Mouse (Mus musculus): ENCODE measurements at regions not wholly inside any gene's neighbourhood (a gene's known extent, or its start where the extent isn't known, plus 50 kb on each side); places are given as distances from the start of the nearest gene placed in this dataset.

DNA sequence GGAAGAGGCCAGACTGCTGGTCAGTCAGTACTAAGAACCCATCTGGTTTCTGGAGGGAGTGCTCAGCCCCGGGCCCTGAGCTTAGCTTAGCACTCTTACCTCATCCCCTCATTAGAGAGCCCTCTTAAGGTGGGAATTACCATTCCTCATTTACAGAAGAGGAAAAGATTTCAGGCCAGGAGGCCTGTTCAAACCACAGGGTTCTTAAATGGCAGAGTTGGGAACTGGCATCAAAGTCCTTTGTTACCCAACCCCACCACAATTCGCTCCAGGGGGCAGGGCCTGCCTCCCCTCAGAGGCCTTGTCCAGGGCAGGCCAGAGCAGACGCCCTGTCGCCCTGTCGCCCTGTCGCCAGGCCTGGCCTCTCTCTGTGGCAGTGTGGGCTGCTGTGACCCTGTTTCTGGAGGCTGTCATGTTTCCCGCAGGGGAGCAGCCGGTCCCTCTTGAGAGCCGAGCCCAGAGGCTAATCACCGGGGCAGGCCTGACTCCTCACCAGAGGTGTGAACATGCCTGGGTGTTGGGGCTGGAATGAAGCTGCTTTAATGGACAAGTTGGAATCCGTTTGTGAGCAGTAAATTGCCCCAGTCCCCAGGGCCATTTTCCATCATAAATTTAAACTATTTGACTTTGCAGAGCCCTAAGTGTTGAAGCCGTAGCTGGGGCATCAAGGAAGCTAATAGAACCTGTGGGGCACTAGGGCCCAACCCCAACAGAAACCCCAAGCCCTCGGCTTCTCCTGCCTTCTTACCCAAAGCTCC is 116.9 kb upstream of the Haao start:
- no peak for DNase-seq (ENCODE audit: low spot score in 2 of 2)

DNA sequence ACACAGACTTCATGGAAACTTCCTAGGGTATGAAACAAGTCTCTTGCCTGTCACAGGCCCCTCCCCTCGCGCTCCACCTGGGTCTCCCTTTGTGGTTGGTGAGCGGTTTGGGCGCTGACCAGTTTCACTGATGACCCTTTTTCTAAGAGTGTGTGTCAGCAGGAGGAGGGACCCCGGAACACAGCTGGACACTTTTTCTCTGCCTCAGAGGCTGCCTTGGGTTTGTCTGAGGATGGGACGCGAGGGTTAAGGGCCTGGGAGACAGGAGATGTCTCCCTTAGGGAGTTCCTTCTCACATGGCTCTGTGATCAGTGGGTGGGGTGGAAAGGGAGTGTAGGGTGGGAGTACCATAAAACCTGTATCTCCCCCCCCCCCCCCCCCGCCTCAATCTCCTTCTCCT is 115.8 kb upstream of the Haao start:
- no peak for DNase-seq (ENCODE audit: low spot score in 2 of 2)

DNA sequence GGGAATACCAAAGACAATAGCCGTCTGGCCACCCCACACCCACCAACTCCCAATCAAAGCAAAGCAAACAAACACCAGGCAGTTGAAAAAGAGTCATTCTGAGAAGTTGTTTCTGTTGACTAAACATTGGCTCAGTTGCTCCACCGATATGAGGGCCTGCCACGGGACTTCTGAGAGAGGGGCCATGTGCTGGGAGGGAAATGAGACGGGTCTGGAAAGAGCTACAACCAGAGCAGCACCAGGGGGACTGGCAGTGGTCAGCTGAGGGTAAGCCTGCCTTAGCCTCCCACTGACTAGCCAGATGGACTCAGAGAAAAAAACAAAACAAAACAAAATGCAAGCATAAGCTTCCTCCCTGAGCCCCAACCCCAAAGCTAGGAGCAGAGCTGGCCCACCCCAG is 115.1 kb upstream of the Haao start:
- no peak for DNase-seq (ENCODE audit: low spot score in 2 of 2)

DNA sequence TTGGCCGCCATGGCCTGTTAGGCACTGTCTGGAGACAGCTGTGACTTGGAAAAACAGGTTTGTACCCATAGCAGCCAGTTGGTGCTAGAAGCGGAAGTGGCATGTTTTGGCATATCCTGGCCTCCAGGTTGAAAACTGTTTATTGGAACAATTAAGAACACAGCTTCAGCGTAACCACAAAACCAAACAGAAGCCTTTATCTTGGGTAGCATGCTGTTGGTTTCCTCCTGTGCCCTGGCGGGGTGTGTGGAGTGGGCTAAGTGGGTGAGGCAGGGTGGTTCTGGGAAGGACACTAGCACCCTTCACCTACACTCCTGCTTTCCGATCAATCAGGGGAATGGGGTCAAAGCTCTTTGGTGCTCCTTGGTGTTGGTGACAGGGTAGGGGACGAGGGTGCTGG is 114.4 kb upstream of the Haao start:
- no peak for DNase-seq (ENCODE audit: low spot score in 2 of 2)

DNA sequence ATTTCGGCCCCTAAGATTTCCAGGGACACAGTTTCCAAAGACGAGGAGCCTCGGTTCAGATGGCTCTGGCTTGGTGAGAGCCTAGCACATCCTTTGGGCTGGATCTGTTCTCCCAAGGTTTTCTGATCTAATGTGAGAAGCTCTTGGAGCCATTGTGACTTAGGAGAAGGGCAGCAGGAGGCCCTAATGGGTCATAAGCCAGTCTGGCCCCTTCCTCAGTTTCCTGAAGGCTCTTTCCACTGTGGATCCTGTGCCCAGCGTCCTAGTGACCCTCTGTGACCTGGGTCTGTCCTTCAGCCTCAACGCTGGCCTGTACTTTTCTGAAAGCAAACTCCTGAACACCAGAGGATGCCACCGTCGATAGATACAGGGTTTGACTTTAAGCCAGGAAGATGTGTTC is 113.1 kb upstream of the Haao start:
- no peak for DNase-seq (ENCODE audit: low spot score in 2 of 2)

DNA sequence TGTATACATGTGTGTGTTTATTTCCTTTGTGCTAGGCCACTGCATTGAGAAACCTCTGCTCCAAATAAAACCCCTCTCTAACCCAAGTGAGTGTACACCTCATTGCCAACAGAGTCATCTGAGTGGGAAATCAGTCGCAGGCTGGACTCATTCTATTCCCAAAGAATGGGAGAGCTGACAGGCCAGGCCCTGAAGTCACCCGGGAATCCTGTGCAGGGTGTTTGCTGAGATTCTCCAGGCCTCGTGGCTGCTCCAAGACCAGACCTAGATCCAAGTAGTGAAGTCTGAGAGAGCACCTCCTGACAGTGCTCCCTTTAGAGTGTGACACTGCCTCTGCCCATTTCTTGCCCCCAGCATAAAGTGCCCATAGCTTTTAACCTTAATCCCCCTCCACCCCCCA is 112.4 kb upstream of the Haao start:
- DNase-seq (ENCODE audit: low spot score in 2 of 2) = no peak

DNA sequence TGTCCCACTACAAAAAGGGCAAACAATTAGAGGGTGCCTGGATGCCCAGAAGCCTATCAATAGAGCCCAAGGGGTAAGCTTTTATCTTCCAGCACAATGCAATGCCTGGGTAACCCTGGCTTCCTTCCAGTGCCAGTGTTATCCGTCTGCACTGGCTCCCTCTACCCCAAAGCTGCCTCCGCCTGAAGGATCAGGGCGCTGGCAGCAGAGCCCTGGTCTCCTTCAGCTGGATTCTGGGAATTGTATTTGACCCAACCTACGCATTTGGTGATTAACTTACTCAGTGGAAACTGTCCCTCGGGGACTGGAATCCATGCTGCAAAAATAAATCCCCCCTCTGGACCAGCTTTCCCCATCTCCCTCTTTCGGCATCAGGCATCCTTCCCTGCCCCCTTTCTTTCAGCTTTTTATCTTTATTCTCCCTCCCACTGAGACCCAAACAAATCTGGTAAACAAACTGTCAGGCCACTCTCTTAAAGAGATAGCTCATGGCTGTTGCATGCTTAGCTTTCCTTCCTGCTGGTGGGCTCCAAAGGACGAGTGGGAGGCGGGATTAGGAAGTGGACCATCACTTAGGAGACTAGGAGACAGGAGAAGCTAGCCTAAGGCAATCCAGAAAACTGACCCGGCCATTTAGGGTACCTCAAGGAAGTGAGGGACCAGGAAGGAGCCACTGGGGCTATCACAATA is 111.5 kb upstream of the Haao start:
- DNase-seq (ENCODE audit: low spot score in 2 of 2) = no peak

DNA sequence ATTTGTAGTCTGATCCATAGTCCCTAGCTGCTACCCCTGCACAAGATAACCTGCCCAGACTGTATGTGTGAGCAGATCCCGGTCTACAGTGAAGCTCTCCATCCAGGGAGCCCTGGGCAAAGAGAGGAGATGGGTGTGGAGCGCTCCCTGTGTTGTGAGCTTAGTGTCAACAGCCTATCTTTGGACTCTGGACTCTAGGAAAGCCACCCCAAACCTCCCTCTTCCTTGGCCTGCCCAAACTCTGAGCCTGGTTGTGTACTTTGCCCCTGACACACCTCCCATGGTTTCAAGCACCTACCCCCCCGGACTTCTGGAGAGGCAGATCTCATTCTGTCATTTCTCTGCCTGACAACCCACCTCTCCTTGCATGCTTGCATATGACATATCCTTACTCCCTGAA is 110.9 kb upstream of the Haao start:
- DNase-seq (ENCODE audit: low spot score in 2 of 2) = no peak

DNA sequence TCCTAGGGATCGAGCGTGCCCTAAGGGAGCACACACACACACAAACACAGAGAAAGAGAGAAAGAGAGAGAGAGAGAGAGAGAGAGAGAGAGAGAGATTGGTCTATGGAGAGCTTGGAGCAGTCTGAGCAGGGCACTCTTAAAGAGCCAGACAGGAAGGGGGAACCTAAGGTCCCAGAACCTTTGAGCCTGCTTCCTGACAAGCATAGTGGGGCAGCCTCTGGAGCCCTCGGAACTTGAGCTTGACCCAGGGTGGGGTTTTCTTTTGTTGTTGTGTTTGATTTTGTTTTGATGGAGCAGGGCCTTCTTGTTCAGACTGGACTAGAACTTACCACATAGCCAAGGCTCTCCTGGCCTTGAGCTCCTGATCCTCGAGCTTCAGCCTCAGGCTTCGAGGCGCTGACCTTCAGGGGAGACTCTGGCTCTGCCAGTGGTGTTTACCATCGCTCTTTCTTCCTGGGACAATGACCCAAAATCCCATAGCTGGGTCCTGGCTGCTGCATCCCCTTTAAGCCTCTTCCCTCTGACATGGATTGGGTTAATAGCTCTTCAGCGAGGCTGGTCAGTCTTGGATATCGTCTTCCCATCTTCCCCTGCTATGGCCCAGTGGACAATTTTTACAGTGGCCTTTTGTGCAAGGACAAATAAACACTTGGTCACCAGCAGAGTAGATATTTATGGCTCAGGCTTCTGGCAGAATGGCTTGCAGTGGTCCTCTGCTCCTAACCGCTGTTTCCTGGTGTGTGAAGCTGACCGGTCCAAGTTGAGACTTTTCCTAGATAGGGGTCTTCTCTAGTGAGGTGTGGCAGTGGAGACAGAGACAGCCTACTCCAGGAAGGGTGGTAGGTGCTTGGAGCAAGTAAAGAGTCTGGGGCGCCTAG is 110.1 kb upstream of the Haao start:
- no peak for DNase-seq (ENCODE audit: low spot score in 2 of 2)

DNA sequence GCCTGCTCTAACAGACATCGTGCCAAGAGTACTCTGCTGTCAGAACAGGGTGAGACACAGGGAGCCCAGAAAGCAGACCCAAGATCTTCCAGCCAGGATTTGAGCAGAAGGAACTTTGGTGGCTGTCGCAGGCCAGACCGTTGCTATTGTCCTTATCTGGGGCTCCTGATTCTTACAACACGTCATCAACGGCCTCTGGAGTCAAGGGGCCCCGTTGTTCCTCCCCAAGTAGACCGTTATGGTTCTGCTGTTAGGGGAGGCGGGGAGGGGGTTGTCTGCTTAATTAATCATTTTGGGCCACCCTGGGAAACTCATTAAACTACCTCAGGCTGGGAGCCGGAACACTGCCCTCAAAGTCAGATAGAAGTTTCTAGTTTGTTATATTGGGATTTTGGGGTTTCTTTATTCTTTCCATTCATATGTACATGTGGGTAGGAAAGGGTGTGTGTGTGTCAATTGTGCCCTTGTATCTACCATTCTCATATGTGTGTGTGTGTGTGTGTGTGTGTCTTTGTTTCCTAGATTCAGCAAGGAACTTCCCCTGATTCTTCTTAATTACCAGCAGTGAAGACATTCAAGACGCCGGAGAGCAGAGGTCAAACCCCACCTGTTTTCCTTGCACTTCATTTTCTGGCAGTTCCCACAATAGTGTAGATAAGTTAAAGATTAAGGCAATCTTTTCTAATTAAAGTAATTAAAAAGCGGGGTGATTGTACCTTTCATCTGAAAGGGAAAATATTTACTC is 109.2 kb upstream of the Haao start:
- DNase-seq (ENCODE audit: low spot score in 2 of 2) = no peak

DNA sequence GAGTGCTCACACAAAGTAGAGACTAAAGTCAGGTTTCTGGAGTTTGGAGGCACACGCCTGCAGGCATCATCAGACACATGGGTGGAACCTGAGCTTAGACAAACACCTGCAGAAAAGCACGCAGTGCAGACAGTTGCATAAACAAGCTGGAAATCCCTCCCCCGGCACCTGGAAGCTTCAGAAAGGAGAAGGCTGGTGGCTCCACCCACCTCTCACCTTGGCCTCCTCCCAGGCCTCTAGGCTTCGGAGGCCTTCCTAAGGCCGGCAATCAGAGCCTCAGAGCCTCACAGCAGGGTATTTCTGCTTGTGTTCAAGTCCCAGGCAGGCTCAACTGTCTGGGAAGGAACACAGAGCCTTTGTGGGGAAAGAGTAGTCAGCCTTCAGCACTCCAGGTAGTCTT is 108.2 kb upstream of the Haao start:
- DNase-seq (ENCODE audit: low spot score in 2 of 2) = no peak

DNA sequence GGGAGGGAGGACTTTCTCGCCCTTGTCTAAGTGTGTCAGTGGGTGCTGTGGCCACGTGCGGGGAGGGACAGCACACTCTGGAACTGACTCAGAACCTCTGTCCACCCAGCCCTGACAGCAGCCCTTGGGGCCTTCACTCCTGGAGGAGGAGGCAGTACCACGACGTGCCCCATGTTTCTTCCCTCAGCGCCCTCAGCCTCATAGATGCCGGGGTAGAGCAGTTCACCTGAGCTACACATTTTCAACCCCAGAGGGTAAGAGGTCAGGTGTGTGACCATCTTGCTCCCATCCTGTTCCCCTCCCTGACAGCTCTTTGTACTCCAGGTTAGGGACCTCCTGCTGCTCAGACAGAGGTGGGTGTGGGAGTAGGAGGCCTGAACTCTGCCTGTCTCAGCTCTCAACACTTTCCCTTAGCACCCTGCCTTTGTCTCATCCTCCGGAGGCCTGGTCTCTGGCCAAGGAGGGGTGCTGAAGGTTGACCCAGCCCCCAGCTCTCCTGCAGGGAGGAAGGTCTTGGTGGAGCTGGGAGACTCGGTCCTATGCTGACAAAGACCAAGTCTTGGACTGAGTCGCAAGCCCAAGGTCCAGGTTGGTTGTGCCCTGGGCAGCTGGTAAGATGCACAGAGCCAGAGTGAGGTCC is 107.4 kb upstream of the Haao start:
- DNase-seq (ENCODE audit: low spot score in 2 of 2) = no peak

DNA sequence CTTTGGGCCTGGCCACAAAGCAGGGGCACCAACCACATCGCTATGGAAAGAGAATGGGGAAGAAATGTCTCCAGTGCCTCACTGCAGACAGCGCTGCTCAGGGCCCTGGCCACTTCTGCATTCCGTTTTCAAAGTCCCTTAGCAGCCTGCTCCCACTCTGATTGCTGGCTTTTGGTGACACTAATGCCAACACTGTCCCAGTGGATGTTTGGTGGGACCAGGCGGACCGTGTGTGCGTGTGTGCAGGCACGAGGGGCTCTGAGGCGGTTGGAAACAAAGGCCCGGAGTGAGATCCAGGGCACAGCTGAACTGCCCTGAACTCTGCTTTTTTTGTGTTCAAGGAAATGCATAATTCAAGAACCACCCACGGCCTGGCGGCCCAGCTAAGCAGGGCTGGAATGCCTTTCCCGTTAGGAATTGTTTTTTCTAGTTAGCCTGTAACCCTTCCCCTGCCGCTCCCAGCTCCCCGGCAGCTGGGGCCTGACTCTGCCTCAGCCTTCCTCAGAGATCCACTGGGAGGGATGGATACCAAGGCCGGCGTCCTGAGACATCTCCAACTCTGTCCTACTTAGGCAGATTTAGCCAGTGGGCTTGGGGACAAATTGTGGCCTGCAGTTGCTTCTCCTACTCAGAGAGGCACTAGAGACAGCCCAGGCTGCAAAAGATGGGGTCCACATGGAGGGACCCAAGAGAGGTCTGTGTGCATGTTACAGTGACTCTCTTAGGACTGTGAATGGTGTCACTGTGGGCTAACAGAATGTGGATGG is 106.7 kb upstream of the Haao start:
- no peak for DNase-seq (ENCODE audit: low spot score in 2 of 2)

DNA sequence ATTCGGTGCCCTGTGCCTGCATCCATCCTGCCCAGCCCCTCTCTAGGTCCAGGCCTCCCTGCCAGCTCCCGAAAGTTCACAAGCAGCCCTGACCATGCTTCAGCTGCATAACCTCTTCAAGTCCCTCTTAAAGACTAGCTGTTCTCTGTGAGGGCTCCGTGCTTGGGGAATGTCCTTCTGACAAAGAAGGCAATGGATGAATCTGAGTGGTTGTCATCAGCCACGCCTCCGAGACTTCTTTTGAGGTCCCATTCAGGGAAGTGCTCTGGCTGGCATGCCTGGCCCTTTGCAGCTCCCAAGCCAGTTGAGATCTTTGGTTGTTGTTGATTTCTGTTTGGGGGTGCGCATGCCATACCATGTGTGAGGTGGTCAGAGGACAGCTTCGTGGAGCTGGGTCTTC is 105.9 kb upstream of the Haao start:
- DNase-seq (ENCODE audit: low spot score in 2 of 2) = no peak

DNA sequence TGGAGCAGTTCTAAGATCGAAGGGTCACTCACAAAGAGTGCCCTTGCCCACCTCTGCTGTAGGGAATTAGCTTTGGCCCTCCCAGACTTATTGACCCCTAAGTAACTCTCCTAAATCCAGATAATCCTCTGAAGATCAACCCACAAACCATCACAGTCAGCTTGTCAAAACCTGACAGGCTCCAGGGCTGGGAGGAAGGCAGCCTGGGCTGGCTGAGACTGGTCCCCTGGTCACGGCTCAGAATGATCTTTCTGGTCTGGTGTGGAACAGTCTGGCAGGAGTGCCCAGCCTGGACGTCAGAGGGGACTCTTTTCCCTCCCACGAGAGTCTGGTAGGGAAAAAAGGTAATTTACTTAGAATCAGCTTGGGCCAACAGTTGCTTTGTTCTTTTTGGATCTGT is 99.0 kb upstream of the Haao start:
- DNase-seq (ENCODE audit: low spot score in 2 of 2) = no peak

DNA sequence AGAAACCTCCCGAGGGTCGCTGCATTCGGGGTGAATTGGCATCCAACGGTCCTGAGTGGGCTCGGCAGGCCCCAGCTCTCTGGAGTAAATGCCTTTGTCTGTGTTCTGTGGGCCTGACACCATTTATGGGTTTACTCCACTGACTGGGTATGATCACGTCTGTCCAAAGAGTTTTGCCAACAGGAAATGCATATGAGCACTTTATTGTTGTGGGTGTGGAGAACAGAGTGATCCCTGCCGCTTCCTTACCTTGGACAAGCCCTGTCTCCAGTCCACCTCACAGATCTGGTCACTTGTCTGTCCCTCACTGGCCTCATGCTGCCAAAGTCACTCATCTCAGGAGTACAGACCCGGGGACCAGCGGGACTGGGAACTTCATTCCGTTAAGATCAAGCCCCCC is 91.6 kb upstream of the Haao start:
- no peak for DNase-seq (ENCODE audit: low spot score in 2 of 2)

DNA sequence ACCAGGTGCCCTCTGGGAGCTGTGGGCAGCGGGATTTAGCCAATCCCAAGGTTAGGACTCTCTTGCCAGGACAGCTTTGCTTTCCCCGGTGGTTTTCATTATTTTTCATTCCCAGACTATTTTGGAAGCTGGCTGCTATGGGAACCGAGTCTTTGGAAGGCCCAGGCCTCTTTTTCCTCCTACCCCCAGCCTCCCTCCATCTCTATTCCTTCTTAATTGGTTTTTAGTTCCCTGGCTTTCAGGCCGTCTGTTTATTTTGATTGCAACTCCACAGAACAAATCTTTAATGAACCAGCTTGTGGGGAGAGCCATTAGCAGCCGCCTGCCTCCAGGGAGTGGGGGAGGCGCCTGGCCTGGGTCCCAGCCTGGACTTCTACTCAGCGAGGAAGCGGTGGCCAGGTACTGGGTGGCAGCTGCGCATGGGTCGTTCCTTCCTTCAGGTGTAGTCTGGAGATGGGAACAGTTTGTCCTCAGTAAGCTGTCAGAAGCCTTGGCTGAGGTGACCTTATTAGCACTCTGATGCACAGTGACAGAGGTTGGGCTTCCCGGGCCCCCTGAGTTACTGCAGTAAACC is 91.0 kb upstream of the Haao start:
- DNase-seq (ENCODE audit: low spot score in 2 of 2) = no peak

DNA sequence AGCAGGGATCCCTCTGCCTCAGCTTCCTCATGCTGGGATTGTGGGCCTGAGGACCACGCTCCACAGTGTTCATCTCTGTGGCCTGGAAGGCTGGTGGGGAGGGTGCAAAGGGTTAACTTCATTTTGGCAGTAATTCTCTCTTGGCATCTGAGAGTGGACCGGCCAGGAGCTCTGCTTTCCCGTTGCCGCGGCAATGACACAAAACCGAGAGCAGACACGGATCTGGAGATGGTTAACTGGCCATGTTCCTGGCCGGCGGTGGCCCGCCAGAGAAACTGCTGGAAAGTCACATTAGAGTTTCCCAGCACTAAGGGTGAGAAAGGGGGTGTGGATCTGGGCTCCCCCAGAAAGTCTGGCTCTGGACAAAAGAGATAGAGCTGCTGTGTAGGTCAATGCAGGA is 89.8 kb upstream of the Haao start:
- DNase-seq (ENCODE audit: low spot score in 2 of 2) = no peak

DNA sequence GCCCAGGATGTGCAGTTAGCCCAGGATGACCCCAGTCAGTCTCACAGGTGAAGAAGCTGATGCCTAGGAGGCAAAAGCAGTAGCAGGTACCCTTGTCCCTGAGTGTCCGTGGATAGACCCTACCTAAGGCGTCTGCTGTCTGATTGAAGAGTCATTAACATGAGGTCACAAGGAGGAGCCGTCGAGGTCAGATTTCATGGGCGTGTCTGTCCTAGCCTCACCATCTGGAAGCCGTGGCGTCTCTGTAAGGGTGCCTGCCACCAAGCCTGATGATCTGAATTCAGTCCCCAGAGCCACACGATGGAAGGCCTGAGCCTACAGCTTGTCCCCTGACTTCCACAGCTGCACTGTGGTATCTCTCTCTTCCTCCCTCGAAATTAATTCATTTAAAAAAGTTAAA is 88.9 kb upstream of the Haao start:
- no peak for DNase-seq (ENCODE audit: low spot score in 2 of 2)

DNA sequence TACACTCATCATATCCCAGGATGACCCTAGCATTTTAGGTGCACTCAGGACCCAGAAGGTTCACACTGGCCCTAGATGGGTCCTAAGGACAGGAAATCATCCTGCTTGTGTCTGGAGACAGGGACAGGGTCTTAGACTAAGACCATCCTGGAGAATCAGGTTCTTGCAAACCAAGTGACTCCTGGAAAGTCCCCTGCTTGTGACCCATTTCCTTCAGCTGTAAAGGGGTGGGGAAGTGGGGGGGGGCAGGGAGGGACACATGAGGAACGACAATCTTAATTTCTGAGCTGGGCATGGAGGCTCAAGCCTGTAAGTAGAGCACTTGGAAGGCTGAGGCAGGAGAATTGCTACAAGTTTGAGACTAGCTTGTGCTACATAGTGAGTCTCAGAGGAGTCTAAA is 88.2 kb upstream of the Haao start:
- no peak for DNase-seq (ENCODE audit: low spot score in 2 of 2)
